15 mouse cellular contexts compared by ENCODE assay signal in genomic region chr17:27518700-27519595, GRCm38 (mm10). TPM values are rescaled to one million over a fixed set of nuclear protein-coding genes. Genes with fewer than 3 reads are reported as not detected.
DNase-seq lines count a peak whose midpoint lies in the region; ATAC-seq and TF ChIP-seq lines count a peak whose summit lies in the region.
"Had no signal": no experiment of that assay in that cellular context is flagged by ENCODE, and none has a peak within 500 bp of the region (broad histone marks: within the 10 kb centered on the region; RNA-seq: fewer than 3 reads in every experiment).

No protein-coding gene starts in this region.

- H3K36me3 ChIP-seq in limb, embryonic 14.5 days (ENCODE audit: control insufficient read depth, insufficient read depth, low read length) = no peaks in the 10 kb centered on the region
- no peaks in the 10 kb centered on the region for H3K36me3 ChIP-seq in limb, embryonic 10.5 days
- H3K36me3 ChIP-seq in hindbrain, embryonic 16.5 days (ENCODE audit: control insufficient read depth, insufficient read depth, low read length) = no peaks in the 10 kb centered on the region
- no peaks in the 10 kb centered on the region for H3K36me3 ChIP-seq in neural tube, embryonic 11.5 days (ENCODE audit: control insufficient read depth, insufficient read depth, low read length)
- H3K36me3 ChIP-seq: heart, embryonic 13.5 days; kidney, embryonic 15.5 days had no signal

- 0 out of 2 replicates have a peak overlapping the region, but pooled peaks have one; percentile 2 for H3K9ac ChIP-seq in limb, embryonic 14.5 days (ENCODE audit: low read depth, low read length, severe bottlenecking)
- H3K9ac ChIP-seq in hindbrain, embryonic 16.5 days (ENCODE audit: low read depth, low read length) = peak overlapping the region; percentile 20; the same call in 1 of the 2 replicates
- H3K9ac ChIP-seq in neural tube, embryonic 11.5 days (ENCODE audit: low read length) = no peak overlapping the region
- H3K9ac ChIP-seq: heart, embryonic 13.5 days; kidney, embryonic 15.5 days; liver, embryonic 14.5 days had no signal

- 53% methylated on average over 15 of the region's 15 CpGs for WGBS in limb, embryonic 14.5 days
- 48% methylated on average over 15 of the region's 15 CpGs for WGBS in limb, embryonic 10.5 days
- WGBS in hindbrain, embryonic 16.5 days = 18% methylated on average over 15 of the region's 15 CpGs
- 36% methylated on average over 15 of the region's 15 CpGs for WGBS in neural tube, embryonic 11.5 days

- no peaks in the 10 kb centered on the region for H3K4me1 ChIP-seq in limb, embryonic 14.5 days (ENCODE audit: control insufficient read depth, insufficient read depth, low read length)
- H3K4me1 ChIP-seq in limb, embryonic 10.5 days = peaks cover 39% of the 10 kb centered on the region
- peaks cover 11% of the 10 kb centered on the region for H3K4me1 ChIP-seq in hindbrain, embryonic 16.5 days (ENCODE audit: control insufficient read depth, insufficient read depth, low read depth, low read length)
- peaks cover 8% of the 10 kb centered on the region; the same call in 1 of the 2 replicates for H3K4me1 ChIP-seq in neural tube, embryonic 11.5 days (ENCODE audit: control insufficient read depth, insufficient read depth, low read length)

- H3K27ac ChIP-seq in limb, embryonic 14.5 days (replicated peaks; ENCODE audit: low read depth, low read length) = no peak overlapping the region
- no peak overlapping the region for H3K27ac ChIP-seq in limb, embryonic 10.5 days
- H3K27ac ChIP-seq in hindbrain, embryonic 16.5 days (ENCODE audit: low read depth, low read length) = no peak overlapping the region
- no peak overlapping the region for H3K27ac ChIP-seq in neural tube, embryonic 11.5 days (ENCODE audit: low read depth, low read length)
- H3K27ac ChIP-seq: heart, embryonic 13.5 days; kidney, embryonic 15.5 days; liver, embryonic 14.5 days had no signal

- peaks cover 44% of the 10 kb centered on the region for H3K27me3 ChIP-seq in limb, embryonic 14.5 days (ENCODE audit: control insufficient read depth, insufficient read depth, low read length)
- peaks cover 87% of the 10 kb centered on the region for H3K27me3 ChIP-seq in limb, embryonic 10.5 days (ENCODE audit: low read depth, poor library complexity, severe bottlenecking)
- peaks cover 18% of the 10 kb centered on the region; the same call in 1 of the 2 replicates for H3K27me3 ChIP-seq in hindbrain, embryonic 16.5 days (replicated peaks; ENCODE audit: control insufficient read depth, insufficient read depth, low read length)
- H3K27me3 ChIP-seq in neural tube, embryonic 11.5 days (ENCODE audit: control insufficient read depth, insufficient read depth, low read length) = peaks cover 22% of the 10 kb centered on the region

- no peak for ATAC-seq in limb, embryonic 14.5 days (ENCODE audit: low FRiP score, low read depth)
- no peak for ATAC-seq in hindbrain, embryonic 16.5 days
- no peak for ATAC-seq in neural tube, embryonic 11.5 days (ENCODE audit: insufficient read depth, low FRiP score, low TSS enrichment)

- no peak for DNase-seq in limb, embryonic 14.5 days (ENCODE audit: low spot score)
- no peak for DNase-seq in limb, embryonic 10.5 days (ENCODE audit: low spot score)
- DNase-seq in embryo, embryonic 9.5 days (ENCODE audit: extremely low spot score) = peak; percentile 66
- DNase-seq in neural tube, embryonic 11.5 days (ENCODE audit: low spot score) = peak; percentile 61
- DNase-seq in layer of hippocampus, adult 18-20 months (ENCODE audit: low spot score in 2 of 2) = no peak
- DNase-seq in cerebellum, adult 9-11 months = no peak
- DNase-seq: adrenal gland, postnatal 36 days; gastrocnemius, postnatal 14 days; left cerebral cortex, postnatal 4 days; right cerebral cortex, postnatal 4 days had no signal

- no peak overlapping the region for H3K4me2 ChIP-seq in limb, embryonic 14.5 days (replicated peaks; ENCODE audit: low read depth, low read length, severe bottlenecking)
- H3K4me2 ChIP-seq in hindbrain, embryonic 16.5 days (ENCODE audit: low read length) = no peak overlapping the region
- no peak overlapping the region for H3K4me2 ChIP-seq in neural tube, embryonic 11.5 days (ENCODE audit: low read depth)
- H3K4me2 ChIP-seq: heart, embryonic 13.5 days; kidney, embryonic 15.5 days had no signal

- no peak for TF ChIP-seq POLR2A in limb, embryonic 14.5 days (IDR thresholded peaks at IDR 0.05; ENCODE audit: borderline replicate concordance, extremely low read depth, insufficient read depth, insufficient read length)

- H3K4me3 ChIP-seq in limb, embryonic 14.5 days (replicated peaks; ENCODE audit: low read length) = no peak overlapping the region
- no peak overlapping the region for H3K4me3 ChIP-seq in limb, embryonic 10.5 days
- no peak overlapping the region for H3K4me3 ChIP-seq in hindbrain, embryonic 16.5 days (ENCODE audit: low read length)
- H3K4me3 ChIP-seq in neural tube, embryonic 11.5 days (ENCODE audit: low read depth, low read length) = no peak overlapping the region
- H3K4me3 ChIP-seq: heart, embryonic 13.5 days; kidney, embryonic 15.5 days had no signal

- H3K9me3 ChIP-seq in limb, embryonic 14.5 days (ENCODE audit: control insufficient read depth, low read length) = no peaks in the 10 kb centered on the region
- H3K9me3 ChIP-seq in limb, embryonic 10.5 days (replicated peaks) = no peaks in the 10 kb centered on the region
- H3K9me3 ChIP-seq in hindbrain, embryonic 16.5 days (ENCODE audit: control insufficient read depth, low read length) = no peaks in the 10 kb centered on the region
- H3K9me3 ChIP-seq in neural tube, embryonic 11.5 days (ENCODE audit: control insufficient read depth, low read length) = no peaks in the 10 kb centered on the region
- H3K9me3 ChIP-seq: heart, embryonic 13.5 days; kidney, embryonic 15.5 days had no signal

RNA-seq across cellular contexts. Expression of gene Grm4, which starts 2.3 kb away (rescaled TPM):
- 1.6 and 2.2 TPM in 2 replicates for polyA plus RNA-seq in limb, embryonic 14.5 days (2012; rRNA removed)
- polyA plus RNA-seq in limb, embryonic 14.5 days (2014; fragmentation: Nextera tagmentation; extraction: Ambion mirVana) = 0.75 and 1.0 TPM in 2 replicates
- 0.06 and 0.35 TPM in 2 replicates for polyA plus RNA-seq in limb, embryonic 10.5 days (2016; fragmentation: Nextera tagmentation; extraction: Ambion mirVana)
- 9.3 and 10.0 TPM in 2 replicates for polyA plus RNA-seq in hindbrain, embryonic 16.5 days (2015; fragmentation: Nextera tagmentation; extraction: Ambion mirVana)
- polyA plus RNA-seq in neural tube, embryonic 11.5 days (2014; fragmentation: Nextera tagmentation; extraction: Ambion mirVana) = 1.8 and 2.5 TPM in 2 replicates
- total RNA-seq in layer of hippocampus, adult 18-20 months (2021) = 10 to 100 TPM in 1 of 2 experiments, 1 to 10 TPM in 1; 9.2 to 12.8 TPM
- total RNA-seq: gastrocnemius, postnatal 14 days; hematopoietic stem cell, adult 5-6 weeks had no signal

RNA-seq across cellular contexts. Expression of gene Hmga1, which starts 37.3 kb away (rescaled TPM):
- 196 and 250 TPM in 2 replicates for polyA plus RNA-seq in limb, embryonic 14.5 days (2012; rRNA removed)
- 227 and 235 TPM in 2 replicates for polyA plus RNA-seq in limb, embryonic 14.5 days (2014; fragmentation: Nextera tagmentation; extraction: Ambion mirVana)
- 904 and 1,218 TPM in 2 replicates for polyA plus RNA-seq in limb, embryonic 10.5 days (2016; fragmentation: Nextera tagmentation; extraction: Ambion mirVana)
- polyA plus RNA-seq in hindbrain, embryonic 16.5 days (2015; fragmentation: Nextera tagmentation; extraction: Ambion mirVana) = 144 and 155 TPM in 2 replicates
- polyA plus RNA-seq in neural tube, embryonic 11.5 days (2014; fragmentation: Nextera tagmentation; extraction: Ambion mirVana) = 425 and 456 TPM in 2 replicates
- 10 to 100 TPM; 42.1 to 44.6 TPM for total RNA-seq in layer of hippocampus, adult 18-20 months (2021)

RNA-seq across cellular contexts. Expression of gene AI413582, which starts 46.6 kb away (rescaled TPM):
- polyA plus RNA-seq in limb, embryonic 14.5 days (2012; rRNA removed) = 24.1 and 28.0 TPM in 2 replicates
- 31.4 and 31.9 TPM in 2 replicates for polyA plus RNA-seq in limb, embryonic 14.5 days (2014; fragmentation: Nextera tagmentation; extraction: Ambion mirVana)
- polyA plus RNA-seq in limb, embryonic 10.5 days (2016; fragmentation: Nextera tagmentation; extraction: Ambion mirVana) = 9.4 TPM in 2 replicates
- polyA plus RNA-seq in hindbrain, embryonic 16.5 days (2015; fragmentation: Nextera tagmentation; extraction: Ambion mirVana) = 77.2 and 83.3 TPM in 2 replicates
- 19.3 and 24.4 TPM in 2 replicates for polyA plus RNA-seq in neural tube, embryonic 11.5 days (2014; fragmentation: Nextera tagmentation; extraction: Ambion mirVana)
- 10 to 100 TPM; 66.6 to 67.1 TPM for total RNA-seq in layer of hippocampus, adult 18-20 months (2021)

Comparison
In these comparisons a context has a peak if more than half of its experiments do, and no peak if none do; other contexts are left out.
1. DNase-seq: peak in embryo, embryonic 9.5 days (single experiment) and neural tube, embryonic 11.5 days (single experiment); none in limb, embryonic 14.5 days (single experiment), limb, embryonic 10.5 days (single experiment), layer of hippocampus, adult 18-20 months (0 of 2) and cerebellum, adult 9-11 months (single experiment).